Mouse (Mus musculus): Measurements from ENCODE around the gene St3gal6. TPM values are rescaled to one million over a fixed set of nuclear protein-coding genes. Genes with fewer than 3 reads are reported as not detected.

Gene St3gal6
- polyA plus RNA-seq, 1 experiment = 12.0 TPM

DNA sequence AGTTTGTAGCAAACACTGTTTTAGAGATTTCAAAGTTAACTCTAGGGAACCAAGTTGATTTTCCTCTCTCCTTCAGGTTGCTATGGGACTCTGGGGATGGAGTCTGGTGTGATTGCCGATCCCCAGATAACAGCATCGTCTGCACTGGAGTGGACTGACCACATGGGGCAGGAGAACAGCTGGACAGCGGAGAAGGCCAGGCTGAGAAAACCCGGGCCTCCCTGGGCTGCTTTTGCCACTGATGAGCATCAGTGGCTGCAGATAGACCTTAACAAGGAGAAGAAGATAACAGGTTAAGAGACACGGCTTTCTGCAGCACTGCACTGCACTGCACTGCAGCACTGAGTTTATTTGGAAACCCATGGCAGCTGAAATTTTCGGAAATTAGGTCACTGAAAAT, 73.4 kb downstream of the St3gal6 start:
- H3K27me3 ChIP-seq (ENCODE audit: control insufficient read depth, insufficient read depth, low read length) = no peaks in the 10 kb centered on the region
- WGBS = 81% methylated on average over 6 of the region's 6 CpGs
- H3K4me1 ChIP-seq (ENCODE audit: control insufficient read depth, insufficient read depth, insufficient read length) = no peaks in the 10 kb centered on the region
- no peaks in the 10 kb centered on the region for H3K36me3 ChIP-seq (ENCODE audit: control insufficient read depth, insufficient read depth, low read length)
- TF ChIP-seq POLR2A (IDR thresholded peaks at IDR 0.05; ENCODE audit: low read depth, low read length) (no peak), CTCF (IDR thresholded peaks at IDR 0.05; ENCODE audit: extremely low read depth, insufficient read depth, insufficient read length, insufficient replicate concordance) (no peak)
- no peak overlapping the region for H3K27ac ChIP-seq (ENCODE audit: insufficient read depth, low read length)
- no peak for DNase-seq (ENCODE audit: low read depth in 1 of 2, low spot score in 2 of 2)
- no peak overlapping the region for H3K4me3 ChIP-seq (ENCODE audit: extremely low read depth, insufficient read depth, insufficient read length)

GRCm38 (mm10) chr16:58449073-58449472, 75.0 kb downstream of the St3gal6 start:
- H3K36me3 ChIP-seq (ENCODE audit: control insufficient read depth, insufficient read depth, low read length) = no peaks in the 10 kb centered on the region
- no peaks in the 10 kb centered on the region for H3K27me3 ChIP-seq (ENCODE audit: control insufficient read depth, insufficient read depth, low read length)
- no peaks in the 10 kb centered on the region for H3K4me1 ChIP-seq (ENCODE audit: control insufficient read depth, insufficient read depth, insufficient read length)
- H3K27ac ChIP-seq (ENCODE audit: insufficient read depth, low read length) = no peak overlapping the region
- no peak overlapping the region for H3K4me3 ChIP-seq (ENCODE audit: extremely low read depth, insufficient read depth, insufficient read length)
- TF ChIP-seq CTCF (IDR thresholded peaks at IDR 0.05; ENCODE audit: extremely low read depth, insufficient read depth, insufficient read length, insufficient replicate concordance) (no peak), POLR2A (IDR thresholded peaks at IDR 0.05; ENCODE audit: low read depth, low read length) (no peak)
- no peak for DNase-seq (ENCODE audit: low read depth in 1 of 2, low spot score in 2 of 2)
- WGBS = 92% methylated on average over 4 of the region's 4 CpGs

- no peak for DNase-seq (ENCODE audit: low read depth in 1 of 2, low spot score in 2 of 2)
- TF ChIP-seq POLR2A (IDR thresholded peaks at IDR 0.05; ENCODE audit: low read depth, low read length) (no peak), CTCF (IDR thresholded peaks at IDR 0.05; ENCODE audit: extremely low read depth, insufficient read depth, insufficient read length, insufficient replicate concordance) (no peak)
- Histone ChIP-seq H3K4me1 (ENCODE audit: control insufficient read depth, insufficient read depth, insufficient read length) (no peaks in the 10 kb centered on the region), H3K4me3 (ENCODE audit: extremely low read depth, insufficient read depth, insufficient read length) (no peak overlapping the region), H3K27me3 (ENCODE audit: control insufficient read depth, insufficient read depth, low read length) (no peaks in the 10 kb centered on the region), H3K36me3 (ENCODE audit: control insufficient read depth, insufficient read depth, low read length) (no peaks in the 10 kb centered on the region), H3K27ac (ENCODE audit: insufficient read depth, low read length) (no peak overlapping the region)
- 92% methylated on average over 4 of the region's 4 CpGs for WGBS
Measured at GRCm38 (mm10) chr16:58446281-58447259, 77.5 kb downstream of the St3gal6 start.

GRCm38 (mm10) chr16:58444735-58445134, 79.3 kb downstream of the St3gal6 start:
- TF ChIP-seq CTCF (IDR thresholded peaks at IDR 0.05; ENCODE audit: extremely low read depth, insufficient read depth, insufficient read length, insufficient replicate concordance) (no peak), POLR2A (IDR thresholded peaks at IDR 0.05; ENCODE audit: low read depth, low read length) (no peak)
- no peak for DNase-seq (ENCODE audit: low read depth in 1 of 2, low spot score in 2 of 2)
- 45% methylated on average over 6 of the region's 6 CpGs for WGBS
- Histone ChIP-seq H3K27me3 (ENCODE audit: control insufficient read depth, insufficient read depth, low read length) (no peaks in the 10 kb centered on the region), H3K36me3 (ENCODE audit: control insufficient read depth, insufficient read depth, low read length) (no peaks in the 10 kb centered on the region), H3K27ac (ENCODE audit: insufficient read depth, low read length) (no peak overlapping the region), H3K4me3 (ENCODE audit: extremely low read depth, insufficient read depth, insufficient read length) (no peak overlapping the region), H3K4me1 (ENCODE audit: control insufficient read depth, insufficient read depth, insufficient read length) (no peaks in the 10 kb centered on the region)

- H3K27me3 ChIP-seq (ENCODE audit: control insufficient read depth, insufficient read depth, low read length) = no peaks in the 10 kb centered on the region
- DNase-seq (ENCODE audit: low read depth in 1 of 2, low spot score in 2 of 2) = no peak
- H3K4me1 ChIP-seq (ENCODE audit: control insufficient read depth, insufficient read depth, insufficient read length) = no peaks in the 10 kb centered on the region
- no peaks in the 10 kb centered on the region for H3K36me3 ChIP-seq (ENCODE audit: control insufficient read depth, insufficient read depth, low read length)
- H3K4me3 ChIP-seq (ENCODE audit: extremely low read depth, insufficient read depth, insufficient read length) = no peak overlapping the region
- H3K27ac ChIP-seq (ENCODE audit: insufficient read depth, low read length) = no peak overlapping the region
- WGBS = 93% methylated on average over 1 of the region's 1 CpGs
- TF ChIP-seq CTCF (IDR thresholded peaks at IDR 0.05; ENCODE audit: extremely low read depth, insufficient read depth, insufficient read length, insufficient replicate concordance) = no peak
- no peak for TF ChIP-seq POLR2A (IDR thresholded peaks at IDR 0.05; ENCODE audit: low read depth, low read length)
Measured at GRCm38 (mm10) chr16:58432384-58432783, 91.7 kb downstream of the St3gal6 start.

DNA sequence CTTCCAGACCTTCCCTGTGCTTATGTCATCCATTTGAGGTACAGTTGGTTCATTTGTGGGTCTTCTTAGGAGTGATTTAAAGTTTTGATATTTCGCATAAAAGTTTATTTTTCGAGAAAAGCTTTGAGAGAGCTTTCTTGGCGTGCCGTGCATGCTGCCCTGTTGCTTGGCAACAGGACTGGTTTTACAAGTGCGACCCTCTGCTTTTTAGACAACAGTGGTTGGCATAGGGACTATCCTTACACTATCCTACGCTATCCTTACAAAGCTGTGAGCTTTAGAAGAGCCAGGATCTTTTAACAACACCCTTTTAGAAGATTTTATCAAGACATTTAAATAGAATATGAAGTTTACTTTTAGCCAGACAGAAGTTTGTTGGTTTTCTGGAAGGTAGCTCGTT, 93.8 kb downstream of the St3gal6 start:
- Histone ChIP-seq H3K4me3 (ENCODE audit: extremely low read depth, insufficient read depth, insufficient read length) (no peak overlapping the region), H3K4me1 (ENCODE audit: control insufficient read depth, insufficient read depth, insufficient read length) (no peaks in the 10 kb centered on the region), H3K27ac (ENCODE audit: insufficient read depth, low read length) (no peak overlapping the region), H3K27me3 (ENCODE audit: control insufficient read depth, insufficient read depth, low read length) (no peaks in the 10 kb centered on the region), H3K36me3 (ENCODE audit: control insufficient read depth, insufficient read depth, low read length) (no peaks in the 10 kb centered on the region)
- no peak for DNase-seq (ENCODE audit: low read depth in 1 of 2, low spot score in 2 of 2)
- WGBS = 87% methylated on average over 7 of the region's 7 CpGs
- no peak for TF ChIP-seq POLR2A (IDR thresholded peaks at IDR 0.05; ENCODE audit: low read depth, low read length)
- no peak for TF ChIP-seq CTCF (IDR thresholded peaks at IDR 0.05; ENCODE audit: extremely low read depth, insufficient read depth, insufficient read length, insufficient replicate concordance)
